Mouse (Mus musculus) Muller cell, postnatal 12 days (primary cell): ENCODE results near the gene Trp53bp1.

ENCODE experiments used
- DNase-seq: peaks from one replicate; pipeline ENCODE4 v3.0.0-alpha.2; 2015; ENCODE audit errors: inconsistent ontology term

Gene Trp53bp1

DNA sequence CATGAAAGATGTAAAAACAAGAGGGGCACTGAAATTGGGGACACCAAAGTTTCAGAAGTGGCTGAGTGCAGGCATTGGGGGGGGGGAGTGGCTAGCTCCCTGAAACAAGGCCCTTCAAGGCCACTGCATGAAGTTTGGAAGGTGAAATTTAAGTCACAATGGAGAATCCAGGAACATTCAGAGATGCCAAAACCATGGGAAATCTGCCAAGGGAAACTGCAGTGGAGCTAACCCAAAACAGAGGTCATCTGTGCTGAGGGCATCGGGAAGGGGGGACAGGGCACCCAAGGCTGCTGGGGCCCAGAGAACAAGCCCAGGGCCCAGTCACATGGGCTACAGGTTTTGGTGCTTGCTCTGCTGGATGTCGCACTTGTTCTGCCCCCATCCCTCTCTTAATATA is 21.4 kb downstream of the Trp53bp1 start:
- DNase-seq, result no peak

- DNase-seq, result no peak
Measured at GRCm38 (mm10) chr2:121244099-121244498, 27.1 kb downstream of the Trp53bp1 start.

- no peak for DNase-seq
Measured at GRCm38 (mm10) chr2:121239426-121239825, 31.8 kb downstream of the Trp53bp1 start.

DNA sequence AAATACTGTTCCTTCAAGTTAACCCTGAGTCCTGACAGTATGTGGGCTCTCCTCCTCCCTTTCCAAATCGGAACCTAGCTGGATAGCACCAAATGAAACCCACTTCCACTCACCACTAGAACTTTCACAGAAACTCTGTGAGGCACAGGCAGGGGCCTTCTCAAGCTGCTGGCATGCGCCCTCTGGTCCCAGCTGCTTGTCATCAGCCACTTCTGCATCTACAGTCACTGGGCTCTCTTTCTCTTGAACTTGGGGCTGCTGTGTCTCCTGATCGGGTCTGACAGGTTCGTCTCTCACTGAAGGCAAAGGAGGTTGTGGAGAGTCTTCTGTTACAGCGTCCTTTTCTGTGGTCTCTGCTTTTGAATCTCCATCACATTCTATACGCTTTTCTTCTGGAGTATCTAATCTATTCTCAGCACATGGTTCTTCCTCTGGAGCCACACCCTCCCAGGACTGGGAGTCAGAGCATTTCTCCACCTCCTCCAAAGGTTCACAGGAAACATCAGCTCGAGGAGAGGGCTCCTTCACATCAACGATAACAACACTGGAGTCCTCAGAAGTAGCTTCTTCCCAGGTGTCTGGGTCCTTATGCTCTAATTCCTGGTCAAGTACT is 35.6 kb downstream of the Trp53bp1 start:
- DNase-seq, result no peak

- no peak for DNase-seq
Measured at GRCm38 (mm10) chr2:121228135-121228534, 43.1 kb downstream of the Trp53bp1 start.

GRCm38 (mm10) chr2:121223010-121223409 is 48.2 kb downstream of the Trp53bp1 start:
- DNase-seq, result peak; percentile 79

GRCm38 (mm10) chr2:121219994-121220393 is 51.2 kb downstream of the Trp53bp1 start:
- DNase-seq, result peak; percentile 11

DNA sequence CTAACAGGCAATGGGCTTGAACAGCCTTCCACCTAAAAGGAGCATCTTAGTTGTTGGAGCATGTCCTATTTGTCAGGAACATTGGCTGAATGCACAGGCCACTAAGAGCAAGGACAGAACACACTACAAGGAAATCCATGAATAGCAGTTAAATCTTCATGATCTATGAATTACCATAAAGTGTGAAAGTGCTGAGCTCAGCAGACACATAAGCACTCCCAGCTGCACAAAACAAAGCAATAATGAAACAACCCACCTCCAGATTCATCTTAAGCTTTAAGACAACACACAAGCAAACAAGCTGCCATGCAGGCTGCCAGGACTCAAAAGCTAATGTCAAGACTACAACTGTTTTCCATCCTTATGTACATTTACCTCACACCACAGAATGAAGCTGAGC is 52.0 kb downstream of the Trp53bp1 start:
- DNase-seq, result no peak

GRCm38 (mm10) chr2:121214491-121214890 is 56.7 kb downstream of the Trp53bp1 start:
- DNase-seq, result no peak

DNA sequence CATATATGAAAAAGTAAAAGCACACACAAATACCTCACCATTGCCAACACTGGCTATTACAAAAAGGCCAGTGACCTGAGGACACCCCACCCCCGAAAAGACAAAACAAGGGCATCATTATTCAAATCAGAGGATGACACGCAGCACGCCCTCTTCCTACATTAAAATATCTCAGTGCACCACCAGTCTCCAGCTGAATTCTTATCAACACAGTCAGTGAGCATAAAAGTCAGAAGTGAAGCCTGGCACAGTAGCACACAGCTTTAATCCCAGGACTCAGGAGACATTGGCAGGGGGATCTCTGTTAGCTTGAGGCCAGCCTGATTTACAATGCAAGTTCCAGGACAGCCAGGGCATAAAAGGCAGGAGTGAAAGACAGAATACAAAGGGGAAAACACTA is 64.7 kb downstream of the Trp53bp1 start:
- no peak for DNase-seq

DNA sequence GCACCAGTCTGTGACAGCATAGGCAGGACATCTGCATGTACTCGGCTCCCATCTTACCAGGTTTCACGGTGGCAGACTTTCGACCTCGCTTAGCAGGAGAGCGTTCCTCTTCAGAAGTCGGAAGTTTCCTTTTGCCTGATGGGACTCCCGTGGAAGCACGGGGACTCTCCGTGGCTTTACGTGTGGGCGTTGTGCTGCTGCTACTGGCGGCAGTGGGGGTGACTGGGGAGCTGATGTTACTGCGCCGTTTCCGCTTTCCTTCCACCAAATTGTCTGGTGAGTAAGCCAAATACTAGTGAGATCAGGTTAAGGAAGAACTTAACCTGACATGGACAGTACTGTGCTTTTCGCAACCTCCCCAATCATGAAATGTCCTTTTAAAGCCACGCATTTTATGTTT is 66.9 kb downstream of the Trp53bp1 start:
- no peak for DNase-seq

GRCm38 (mm10) chr2:121195466-121195865 is 75.7 kb downstream of the Trp53bp1 start:
- no peak for DNase-seq

- no peak for DNase-seq
Measured at GRCm38 (mm10) chr2:121188530-121188929, 82.7 kb downstream of the Trp53bp1 start.

DNA sequence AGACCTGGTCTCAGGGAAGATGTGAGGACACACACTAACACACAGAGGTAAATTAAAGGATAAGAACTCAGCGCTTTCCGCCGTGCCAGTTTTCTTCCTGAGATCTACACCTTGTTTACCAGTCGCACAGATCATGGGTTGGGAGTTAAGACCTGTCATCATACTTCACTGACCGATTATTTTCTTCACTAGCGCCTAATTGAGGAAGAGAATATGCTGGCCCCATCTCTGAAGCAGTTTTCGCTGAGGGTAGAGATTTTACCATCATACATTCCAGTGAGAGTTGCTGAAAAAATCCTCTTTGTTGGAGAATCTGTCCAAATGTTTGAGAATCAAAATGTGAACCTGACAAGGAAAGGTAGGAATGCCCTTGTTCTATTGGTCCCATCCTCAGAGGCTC is 87.1 kb downstream of the Trp53bp1 start:
- no peak for DNase-seq

DNA sequence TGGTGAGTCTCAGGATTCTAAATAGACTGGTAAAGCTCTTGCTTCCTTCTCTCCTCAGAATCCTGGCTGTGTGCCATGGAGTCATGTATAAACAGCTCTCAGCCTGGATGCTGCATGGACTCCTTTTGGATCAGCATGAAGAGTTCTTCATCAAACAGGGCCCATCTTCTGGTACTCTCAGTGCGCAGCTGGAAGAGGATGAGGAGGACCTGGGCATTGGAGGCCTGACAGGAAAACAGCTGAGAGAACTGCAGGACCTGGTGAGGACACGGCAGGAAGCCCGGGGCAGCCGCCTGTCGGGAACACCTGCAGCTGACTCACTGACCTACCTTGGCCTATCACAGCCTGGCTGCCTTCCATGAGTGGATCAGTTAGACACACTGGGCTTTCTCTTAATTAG is 87.8 kb downstream of the Trp53bp1 start:
- no peak for DNase-seq

- DNase-seq, result no peak
Measured at GRCm38 (mm10) chr2:121178828-121179479, 92.3 kb downstream of the Trp53bp1 start.

DNA sequence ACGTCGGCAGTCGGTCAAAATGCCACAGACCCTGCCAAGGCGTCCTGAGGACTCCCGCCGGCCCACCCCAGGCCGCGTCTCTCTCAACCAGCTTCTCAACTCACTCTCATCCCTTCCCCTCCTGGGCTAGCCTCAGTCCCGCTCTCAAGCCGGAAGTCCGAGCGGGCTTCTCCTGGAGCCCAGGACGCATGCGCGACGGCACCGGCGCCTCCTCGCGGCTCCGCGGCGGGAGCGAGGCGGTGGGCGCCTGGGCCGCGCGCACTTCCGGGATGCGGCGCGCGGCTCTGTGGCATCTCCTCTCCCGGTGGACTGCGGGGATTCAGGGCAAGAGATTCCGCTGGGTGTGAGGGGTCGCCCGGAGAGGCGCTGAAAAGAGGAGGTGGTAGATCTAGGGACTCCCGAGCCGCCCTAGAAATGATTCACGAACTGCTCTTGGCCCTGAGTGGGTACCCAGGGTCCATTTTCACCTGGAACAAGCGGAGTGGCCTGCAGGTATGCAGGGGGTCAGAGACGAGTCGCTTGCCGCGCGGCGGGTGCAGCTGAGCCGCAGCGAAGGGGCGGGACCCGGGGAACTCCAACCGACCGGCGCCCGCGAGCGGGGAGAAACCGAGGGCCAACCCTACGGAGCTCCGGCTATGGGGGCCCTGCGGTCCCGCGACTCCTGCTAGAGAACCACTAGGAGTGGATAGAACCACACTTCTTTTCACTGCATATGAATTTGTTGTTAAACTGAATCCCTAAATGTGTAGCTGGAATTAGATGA is 100.0 kb downstream of the Trp53bp1 start, which contains the start of gene Zscan29:
TSS of gene Zscan29 (minus strand) at position 146 of the 763 bp plus-strand sequence.
- DNase-seq, result peak; percentile 91

DNA sequence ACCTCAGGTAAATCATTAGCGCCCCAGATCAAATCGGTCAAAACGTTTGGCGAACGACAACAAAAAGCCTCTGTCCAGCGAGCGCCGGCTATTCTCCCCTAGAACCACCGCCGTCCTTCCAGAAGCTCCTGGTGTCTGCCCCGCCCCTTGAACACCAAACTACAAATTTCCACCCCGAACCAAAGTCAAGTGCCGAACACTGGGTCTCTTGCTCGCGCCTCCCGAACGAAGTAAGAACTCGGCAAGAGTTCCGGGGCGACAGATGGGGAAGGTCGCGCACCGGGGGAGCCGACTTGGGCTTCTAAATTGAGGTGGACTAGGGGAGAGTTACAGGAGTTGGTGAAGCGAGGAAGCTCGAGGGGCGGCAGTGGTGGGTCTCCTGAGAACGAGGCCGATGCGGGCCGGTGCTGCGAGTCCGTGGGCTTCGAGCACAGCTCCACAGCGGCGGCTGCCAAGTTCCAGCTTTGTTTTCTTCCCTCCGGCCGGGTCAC is 100.7 kb downstream of the Trp53bp1 start, which contains the start of gene Tubgcp4:
TSS of gene Tubgcp4 (plus strand) at position 174 of the 491 bp plus-strand sequence.
- DNase-seq, result no peak

- DNase-seq, result peak; percentile 60
Measured at GRCm38 (mm10) chr2:121169902-121170301, 101.3 kb downstream of the Trp53bp1 start.

DNA sequence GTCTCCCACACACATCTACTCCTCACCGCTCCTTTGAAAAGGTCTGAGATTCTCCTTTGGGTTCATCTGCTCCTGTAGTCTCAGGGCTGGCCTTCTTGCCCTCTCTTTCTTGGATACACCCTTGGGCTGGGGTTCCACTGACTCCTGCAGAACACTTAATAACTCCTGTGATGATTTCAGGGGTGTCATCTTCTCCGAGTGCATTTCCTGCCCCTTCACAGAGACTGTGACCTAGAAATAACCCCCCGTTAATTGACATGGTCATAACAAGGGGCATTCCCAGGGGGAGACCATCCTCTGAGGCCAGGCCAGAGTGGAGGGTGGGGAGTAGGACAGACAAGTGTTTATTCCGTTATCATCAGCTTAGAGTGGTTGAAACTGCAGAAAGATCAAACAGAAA is 102.0 kb downstream of the Trp53bp1 start:
- DNase-seq, result no peak

GRCm38 (mm10) chr2:121153100-121153499 is 118.1 kb downstream of the Trp53bp1 start:
- no peak for DNase-seq

DNA sequence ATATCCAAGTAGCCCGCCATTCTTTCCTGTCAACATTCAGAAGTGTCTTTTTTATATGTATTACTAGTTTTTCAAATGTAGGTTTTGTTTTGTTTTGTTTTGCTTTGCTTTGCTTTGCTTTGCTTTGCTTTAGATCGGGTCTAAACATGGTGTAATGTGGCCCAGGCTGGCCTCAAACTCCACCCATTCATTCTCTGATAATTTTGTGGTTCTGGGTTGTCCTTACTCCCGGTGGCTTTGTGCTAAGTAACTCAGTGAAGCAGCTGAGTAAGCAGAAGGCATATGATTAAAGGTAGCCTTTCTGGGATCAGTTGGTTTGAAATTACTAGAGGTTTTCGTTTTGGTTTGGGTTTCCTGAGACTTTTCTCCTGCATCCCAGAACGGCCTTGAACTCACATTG is 121.5 kb downstream of the Trp53bp1 start:
- no peak for DNase-seq
